Mouse (Mus musculus): Measurements from ENCODE around the gene B3gnt7. TPM values are rescaled to one million over a fixed set of nuclear protein-coding genes. Genes with fewer than 3 reads are reported as not detected.

Gene B3gnt7
- total RNA-seq, 2 experiments from 2014 or later: 0.97 to 1.4 TPM

GRCm38 (mm10) chr1:86281781-86282536, 20.7 kb upstream of the B3gnt7 start:
- intact Hi-C loops (cut with DNase I): no loop called here
- Histone ChIP-seq H3K4me3 (no peak overlapping the region), H3K27ac (no peak overlapping the region)
- TF ChIP-seq CTCF (IDR thresholded peaks at IDR 0.05): no peak
- peak; percentile 50 to 59 for DNase-seq (ENCODE audit: extremely low spot score in 1 of 2, low spot score in 2 of 2)

GRCm38 (mm10) chr1:86284101-86284500, 18.5 kb upstream of the B3gnt7 start:
- no peak for TF ChIP-seq CTCF (IDR thresholded peaks at IDR 0.05)
- no peak for DNase-seq (ENCODE audit: extremely low spot score in 1 of 2, low spot score in 2 of 2)
- Histone ChIP-seq H3K4me3 (no peak overlapping the region), H3K27ac (no peak overlapping the region)
- intact Hi-C loops (cut with DNase I): no loop called here

GRCm38 (mm10) chr1:86285295-86285694, 17.3 kb upstream of the B3gnt7 start:
- H3K4me3 ChIP-seq: no peak overlapping the region
- DNase-seq (ENCODE audit: extremely low spot score in 1 of 2, low spot score in 2 of 2): no peak
- intact Hi-C loops (cut with DNase I): no loop called here
- no peak overlapping the region for H3K27ac ChIP-seq
- TF ChIP-seq CTCF (IDR thresholded peaks at IDR 0.05): no peak

GRCm38 (mm10) chr1:86287473-86287872, 15.2 kb upstream of the B3gnt7 start:
- Histone ChIP-seq H3K27ac (no peak overlapping the region), H3K4me3 (no peak overlapping the region)
- DNase-seq (ENCODE audit: extremely low spot score in 1 of 2, low spot score in 2 of 2): no peak
- intact Hi-C loops (cut with DNase I): no loop called here
- TF ChIP-seq CTCF (IDR thresholded peaks at IDR 0.05): no peak

- no peak for TF ChIP-seq CTCF (IDR thresholded peaks at IDR 0.05)
- intact Hi-C loops (cut with DNase I): no loop called here
- H3K4me3 ChIP-seq: no peak overlapping the region
- H3K27ac ChIP-seq: no peak overlapping the region
- DNase-seq (ENCODE audit: extremely low spot score in 1 of 2, low spot score in 2 of 2): peak in 1 of 2 experiments; percentile 23
Measured at GRCm38 (mm10) chr1:86290452-86290851, 12.2 kb upstream of the B3gnt7 start.

GRCm38 (mm10) chr1:86293091-86293490, 9.5 kb upstream of the B3gnt7 start:
- TF ChIP-seq CTCF (IDR thresholded peaks at IDR 0.05): no peak

GRCm38 (mm10) chr1:86293868-86294267, 8.8 kb upstream of the B3gnt7 start:
- intact Hi-C loops (cut with DNase I): no loop called here
- no peak for DNase-seq (ENCODE audit: extremely low spot score in 1 of 2, low spot score in 2 of 2)
- no peak for TF ChIP-seq CTCF (IDR thresholded peaks at IDR 0.05)
- Histone ChIP-seq H3K4me3 (no peak overlapping the region), H3K27ac (no peak overlapping the region)

More at GRCm38 (mm10) chr1:86293091-86293490, 9.5 kb upstream of the B3gnt7 start:
- no peak overlapping the region for H3K4me3 ChIP-seq
- H3K27ac ChIP-seq: no peak overlapping the region
- intact Hi-C loops (cut with DNase I): no loop called here
- no peak for DNase-seq (ENCODE audit: extremely low spot score in 1 of 2, low spot score in 2 of 2)

GRCm38 (mm10) chr1:86294472-86294871, 8.2 kb upstream of the B3gnt7 start:
- Histone ChIP-seq H3K4me3 (no peak overlapping the region), H3K27ac (no peak overlapping the region)
- intact Hi-C loops (cut with DNase I): no loop called here
- DNase-seq (ENCODE audit: extremely low spot score in 1 of 2, low spot score in 2 of 2): no peak
- TF ChIP-seq CTCF (IDR thresholded peaks at IDR 0.05): no peak

GRCm38 (mm10) chr1:86300093-86300492, 2.5 kb upstream of the B3gnt7 start:
- no peak for TF ChIP-seq CTCF (IDR thresholded peaks at IDR 0.05)
- H3K27ac ChIP-seq: no peak overlapping the region
- no peak for DNase-seq (ENCODE audit: extremely low spot score in 1 of 2, low spot score in 2 of 2)
- intact Hi-C loops (cut with DNase I): no loop called here
- H3K4me3 ChIP-seq: no peak overlapping the region

GRCm38 (mm10) chr1:86300731-86301130, 1.9 kb upstream of the B3gnt7 start:
- no peak for DNase-seq (ENCODE audit: extremely low spot score in 1 of 2, low spot score in 2 of 2)
- Histone ChIP-seq H3K27ac (no peak overlapping the region), H3K4me3 (no peak overlapping the region)
- intact Hi-C loops (cut with DNase I): no loop called here
- no peak for TF ChIP-seq CTCF (IDR thresholded peaks at IDR 0.05)

GRCm38 (mm10) chr1:86301221-86302091, 1.2 kb upstream of the B3gnt7 start:
- TF ChIP-seq CTCF (IDR thresholded peaks at IDR 0.05): no peak
- Histone ChIP-seq H3K4me3 (no peak overlapping the region), H3K27ac (no peak overlapping the region)
- DNase-seq (ENCODE audit: extremely low spot score in 1 of 2, low spot score in 2 of 2): no peak
- intact Hi-C loops (cut with DNase I): no loop called here
